Mouse (Mus musculus) brown adipose tissue, adult 24 weeks (tissue): Measurements from ENCODE around the gene Fam83c. TPM values are rescaled to one million over a fixed set of nuclear protein-coding genes. Genes with fewer than 3 reads are reported as not detected.

Experiments
- H3K27ac ChIP-seq: fragments of 200-500 bp; replicated peaks from 2 replicates; pipeline ENCODE4 v1.5.1; 2012; ENCODE audit warnings: low read depth, mild to moderate bottlenecking, low read length
- H3K4me1 ChIP-seq: fragments of 200-500 bp; 2 replicates; pipeline ENCODE4 v1.6.1; 2012; ENCODE audit warnings: low read length, mixed read lengths; ENCODE audit not compliant: control insufficient read depth, insufficient read depth, insufficient read length
- H3K4me3 ChIP-seq: fragments of 200-500 bp; 2 replicates; pipeline ENCODE4 v1.5.1; 2012; ENCODE audit warnings: low read depth, mild to moderate bottlenecking, low read length, moderate library complexity; ENCODE audit not compliant: insufficient read depth
- polyA plus RNA-seq: library from polyadenylated mRNA; stranded (reverse); fragments of >200 nt; gene quantifications from 2 replicates; pipeline ENCODE4 v1.2.4, GENCODE M21; 2012; ENCODE audit not compliant: missing spikeins, insufficient read depth, insufficient read length

Gene Fam83c
- polyA plus RNA-seq, 1 experiment: not detected

DNA sequence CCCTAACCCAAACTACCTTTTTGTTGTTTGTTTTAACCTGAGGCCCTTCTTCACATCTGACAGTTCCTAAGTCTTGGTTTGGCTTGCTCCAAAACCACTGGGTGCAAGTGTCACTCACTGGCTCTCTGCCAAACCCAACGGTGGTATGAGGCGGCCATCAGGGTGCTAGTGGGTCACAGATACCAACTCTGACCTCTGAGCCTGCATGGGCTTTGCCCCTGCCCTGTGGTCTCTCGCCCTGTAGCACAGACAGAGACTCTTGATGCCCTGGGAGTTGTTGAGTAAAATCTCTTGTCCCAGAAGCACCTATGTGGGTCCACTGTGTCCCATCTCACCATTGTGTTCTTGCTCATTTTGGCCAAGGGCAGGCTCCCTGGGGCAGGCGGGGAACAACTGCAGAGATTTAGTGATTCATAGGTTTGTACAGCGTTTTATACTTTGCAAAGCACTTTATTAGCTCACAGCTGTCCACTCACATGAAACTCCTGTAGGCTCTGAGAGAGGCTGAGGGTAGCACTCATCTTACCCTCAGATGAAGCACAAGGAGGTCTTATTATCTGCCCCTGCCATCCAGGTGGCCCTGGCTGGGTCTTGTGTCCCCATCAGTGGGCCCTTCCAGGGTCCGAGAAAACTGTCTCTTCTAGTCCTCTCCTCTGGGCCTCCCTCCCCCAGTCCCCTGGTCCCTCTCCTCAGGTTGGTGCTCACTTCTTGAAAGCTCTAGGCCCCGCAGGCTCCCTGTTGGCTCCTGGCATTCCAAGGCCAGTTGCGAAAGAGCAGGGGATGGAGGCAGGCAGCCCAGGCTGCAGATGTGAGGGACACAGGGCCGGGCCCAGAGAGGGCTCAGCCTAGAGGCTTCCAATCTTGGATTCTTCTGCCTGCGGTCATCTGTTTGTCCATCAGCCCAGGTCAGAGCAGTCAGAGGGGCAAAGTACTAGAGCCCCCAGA lies 17.1 kb downstream of the Fam83c start:
- Histone ChIP-seq H3K27ac (no peak overlapping the region), H3K4me3 (peak overlapping the region; percentile 88), H3K4me1 (no peaks in the 10 kb centered on the region; the same call in 1 of the 2 replicates)

- no peak overlapping the region for H3K4me3 ChIP-seq
- H3K4me1 ChIP-seq: no peaks in the 10 kb centered on the region; the same call in 1 of the 2 replicates
- no peak overlapping the region for H3K27ac ChIP-seq
Measured at GRCm38 (mm10) chr2:155816179-155816578, 18.5 kb downstream of the Fam83c start.

DNA sequence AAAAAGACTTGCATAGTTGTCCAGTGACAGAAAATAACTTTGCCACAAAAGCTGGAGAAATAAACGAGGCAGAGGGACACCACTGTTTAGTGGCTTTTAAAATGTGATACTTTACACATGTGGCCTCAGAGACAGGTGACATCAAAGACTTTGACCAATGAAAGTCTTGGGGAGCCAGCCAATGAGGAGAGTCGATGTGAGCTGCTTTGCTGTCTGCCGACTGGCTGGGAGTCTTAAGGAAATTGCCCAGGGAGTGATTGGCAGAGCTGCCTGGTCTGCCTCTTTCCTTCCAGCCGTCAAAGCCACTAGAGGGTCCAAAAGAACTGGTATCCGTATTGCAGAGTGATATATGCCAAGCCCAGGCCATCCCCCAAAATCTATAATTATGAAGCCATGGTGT lies 19.8 kb downstream of the Fam83c start:
- Histone ChIP-seq H3K4me3 (no peak overlapping the region), H3K27ac (no peak overlapping the region), H3K4me1 (no peaks in the 10 kb centered on the region; the same call in 1 of the 2 replicates)

- Histone ChIP-seq H3K27ac (no peak overlapping the region), H3K4me1 (no peaks in the 10 kb centered on the region), H3K4me3 (no peak overlapping the region)
Measured at GRCm38 (mm10) chr2:155812637-155813036, 22.0 kb downstream of the Fam83c start.

DNA sequence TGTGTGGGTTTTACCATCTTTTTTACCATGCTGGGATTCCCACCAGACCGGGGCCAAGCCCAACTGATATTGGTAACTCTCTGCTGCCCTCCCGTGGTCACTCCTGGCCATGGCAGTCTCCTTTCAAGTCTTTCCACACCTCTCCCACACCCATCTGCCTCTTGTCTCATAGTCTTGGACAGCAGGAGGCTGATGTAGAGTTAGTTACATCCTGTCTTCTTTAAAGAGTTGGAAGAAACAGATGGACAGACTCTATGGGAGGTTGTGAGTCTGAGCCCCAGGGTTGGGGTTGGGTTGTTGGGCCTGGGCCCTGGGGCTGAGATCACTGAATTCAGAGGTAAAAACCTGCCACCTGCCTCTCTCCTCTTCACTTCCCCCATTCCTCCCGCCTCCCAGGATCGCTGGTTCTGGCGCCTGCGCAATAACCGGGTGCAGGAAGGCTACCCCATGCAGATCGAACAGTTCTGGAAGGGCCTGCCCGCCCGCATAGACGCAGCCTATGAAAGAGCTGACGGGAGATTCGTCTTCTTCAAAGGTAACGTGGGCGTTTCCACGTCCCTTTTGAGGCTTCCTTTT lies 22.7 kb downstream of the Fam83c start:
- Histone ChIP-seq H3K27ac (no peak overlapping the region), H3K4me3 (no peak overlapping the region), H3K4me1 (no peaks in the 10 kb centered on the region)

DNA sequence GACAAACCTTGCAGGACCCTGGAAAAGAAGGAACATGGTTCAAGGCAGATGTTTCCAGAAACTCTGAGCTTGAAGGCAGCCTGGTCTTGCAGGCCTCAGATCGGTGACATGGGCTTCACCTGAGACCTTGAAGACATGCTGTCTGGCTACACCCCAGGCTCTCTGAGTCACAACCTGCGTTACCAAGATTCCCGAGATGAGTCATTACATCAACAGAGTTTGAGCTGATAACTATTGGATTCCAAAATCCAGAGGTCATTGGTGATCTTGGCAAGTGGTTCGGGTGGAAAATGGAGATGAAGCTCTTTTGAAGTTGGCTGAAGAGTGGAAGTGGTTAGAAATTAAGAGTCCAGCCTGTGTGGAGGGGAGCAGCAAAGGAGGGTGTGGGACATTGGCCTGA lies 25.0 kb downstream of the Fam83c start:
- H3K27ac ChIP-seq: no peak overlapping the region
- no peak overlapping the region for H3K4me3 ChIP-seq
- H3K4me1 ChIP-seq: no peaks in the 10 kb centered on the region; the same call in 1 of the 2 replicates

- Histone ChIP-seq H3K4me3 (no peak overlapping the region), H3K4me1 (no peaks in the 10 kb centered on the region; the same call in 1 of the 2 replicates), H3K27ac (no peak overlapping the region)
Measured at GRCm38 (mm10) chr2:155807408-155807807, 27.2 kb downstream of the Fam83c start.

- Histone ChIP-seq H3K27ac (no peak overlapping the region), H3K4me1 (no peaks in the 10 kb centered on the region; the same call in 1 of the 2 replicates), H3K4me3 (no peak overlapping the region)
Measured at GRCm38 (mm10) chr2:155806548-155806947, 28.1 kb downstream of the Fam83c start.

- H3K4me1 ChIP-seq: no peaks in the 10 kb centered on the region; the same call in 1 of the 2 replicates
- H3K4me3 ChIP-seq: no peak overlapping the region
- H3K27ac ChIP-seq: no peak overlapping the region
Measured at GRCm38 (mm10) chr2:155805925-155806255, 28.8 kb downstream of the Fam83c start.

DNA sequence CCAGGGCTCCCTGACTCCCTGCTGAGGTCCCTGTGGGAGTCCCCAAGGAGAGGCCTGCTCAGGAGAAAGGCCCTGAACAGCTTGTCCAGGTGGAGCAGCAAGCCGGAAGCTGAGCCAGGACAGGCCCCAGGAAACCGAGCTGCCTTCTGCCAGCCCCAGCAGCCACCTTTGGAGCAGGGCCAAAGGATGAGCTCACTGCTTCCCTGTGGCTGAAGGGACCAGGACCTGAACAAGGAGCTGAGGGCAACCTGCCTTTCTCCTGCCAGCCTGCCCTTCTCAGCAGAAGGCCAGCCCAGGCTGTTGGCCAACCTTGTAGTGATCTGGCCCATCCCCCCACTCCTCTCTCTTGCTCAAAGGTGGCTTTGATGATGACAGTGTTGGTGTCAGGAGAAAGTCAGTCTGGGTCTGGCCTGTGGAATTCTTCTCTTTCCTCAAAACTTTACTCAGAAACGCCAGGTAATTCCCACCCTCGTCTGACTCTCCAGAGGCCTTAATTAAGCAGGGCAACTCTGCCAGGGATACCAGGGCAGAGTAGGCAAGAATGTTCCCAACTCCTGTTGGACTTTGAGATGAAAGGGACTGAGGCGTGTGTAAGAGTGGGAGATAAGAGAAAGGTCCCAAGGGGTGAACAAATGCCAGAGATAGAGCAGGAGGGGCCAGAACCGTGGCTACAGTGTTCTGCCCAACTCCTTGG lies 29.3 kb downstream of the Fam83c start:
- Histone ChIP-seq H3K4me3 (no peak overlapping the region), H3K27ac (no peak overlapping the region), H3K4me1 (no peaks in the 10 kb centered on the region; the same call in 1 of the 2 replicates)

GRCm38 (mm10) chr2:155804053-155804452 lies 30.6 kb downstream of the Fam83c start:
- Histone ChIP-seq H3K27ac (no peak overlapping the region), H3K4me1 (no peaks in the 10 kb centered on the region; the same call in 1 of the 2 replicates), H3K4me3 (no peak overlapping the region)

GRCm38 (mm10) chr2:155802761-155803160 lies 31.9 kb downstream of the Fam83c start:
- H3K4me3 ChIP-seq: no peak overlapping the region
- H3K27ac ChIP-seq: no peak overlapping the region
- H3K4me1 ChIP-seq: no peaks in the 10 kb centered on the region; the same call in 1 of the 2 replicates

DNA sequence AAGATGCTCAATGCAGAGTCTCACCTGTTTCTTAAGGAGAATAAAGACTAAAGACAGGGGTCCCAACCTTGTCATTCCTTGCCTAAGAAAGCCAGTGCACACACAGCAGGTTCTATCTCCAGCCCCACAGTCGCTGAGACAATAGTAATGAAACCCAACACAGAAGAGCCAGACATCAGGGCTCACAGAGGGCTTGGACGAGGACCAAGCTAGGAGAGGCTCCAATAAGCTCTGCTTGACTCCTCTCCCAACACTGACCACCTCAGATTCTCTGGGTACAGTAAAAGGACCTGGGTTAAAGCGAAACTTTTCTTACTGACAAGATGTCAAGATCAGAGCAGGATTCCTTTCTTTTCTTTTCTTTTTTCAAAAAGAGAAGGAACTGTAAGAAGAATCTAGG lies 36.0 kb downstream of the Fam83c start:
- no peak overlapping the region for H3K27ac ChIP-seq
- no peak overlapping the region for H3K4me3 ChIP-seq
- H3K4me1 ChIP-seq: no peaks in the 10 kb centered on the region

DNA sequence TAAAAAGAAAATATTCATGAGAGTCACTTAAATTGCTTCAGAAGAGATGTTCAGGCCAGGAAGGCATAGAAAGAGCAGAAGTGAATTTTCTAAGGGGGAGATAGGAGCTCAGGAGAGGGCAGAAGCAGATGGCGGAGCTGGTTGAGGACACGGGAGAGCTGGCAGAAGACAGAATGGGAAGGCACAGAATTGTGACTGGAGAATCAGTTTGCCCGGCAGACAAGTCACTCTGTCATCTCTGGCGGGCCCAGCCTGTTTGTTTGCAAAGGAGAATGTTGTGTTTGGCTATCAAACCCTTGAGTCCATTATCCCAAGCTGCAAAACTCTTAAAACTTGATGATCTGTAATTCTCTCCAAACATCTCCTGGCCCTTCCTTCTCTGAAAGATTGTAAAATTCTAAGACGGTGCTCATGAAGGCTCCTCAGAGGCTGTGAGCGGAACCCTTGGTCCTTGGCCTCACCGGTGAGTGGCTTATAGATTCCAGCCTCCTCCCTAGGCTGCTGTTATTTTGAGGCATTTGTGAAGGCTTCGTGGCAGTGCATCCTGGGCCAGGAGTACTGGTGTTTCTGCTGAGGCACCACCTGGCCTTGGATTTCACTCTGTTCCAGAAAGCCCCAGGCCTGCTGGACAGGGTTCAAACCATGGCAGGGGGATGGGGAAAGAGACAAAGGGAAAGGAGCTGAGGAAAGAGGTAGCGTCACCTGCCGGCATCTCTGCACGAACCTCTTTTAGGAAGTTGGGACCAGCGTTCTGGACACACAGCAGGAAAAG lies 39.8 kb downstream of the Fam83c start:
- H3K4me1 ChIP-seq: no peaks in the 10 kb centered on the region
- no peak overlapping the region for H3K27ac ChIP-seq
- H3K4me3 ChIP-seq: no peak overlapping the region

GRCm38 (mm10) chr2:155792899-155793298 lies 41.8 kb downstream of the Fam83c start:
- no peak overlapping the region for H3K27ac ChIP-seq
- H3K4me3 ChIP-seq: no peak overlapping the region
- H3K4me1 ChIP-seq: no peaks in the 10 kb centered on the region
